Mouse (Mus musculus) liver, adult 2 months (tissue): ENCODE measurements around the gene Sh3gl2. TPM values are rescaled to one million over a fixed set of nuclear protein-coding genes. Genes with fewer than 3 reads are reported as not detected.

Experiments used
- DNase-seq: peaks from one replicate; pipeline ENCODE4 v3.0.0-alpha.2; 2011; ENCODE audit warnings: low read depth, low spot score; ENCODE audit errors: extremely low read depth
- H3K27ac ChIP-seq: fragments of 200-500 bp; replicated peaks from 2 replicates; pipeline ENCODE4 v1.5.1; 2012; ENCODE audit warnings: low read depth, mild to moderate bottlenecking, control low read depth, inconsistent platforms, low read length; ENCODE audit not compliant: insufficient read depth
- H3K27me3 ChIP-seq: fragments of 200-500 bp; 2 replicates; pipeline ENCODE4 v1.6.1; 2012; ENCODE audit warnings: mild to moderate bottlenecking, moderate library complexity, low read length, inconsistent platforms; ENCODE audit not compliant: control insufficient read depth, insufficient read depth
- H3K36me3 ChIP-seq: fragments of 200-500 bp; 2 replicates; pipeline ENCODE4 v1.6.1; 2012; ENCODE audit warnings: low read length, inconsistent platforms; ENCODE audit not compliant: control insufficient read depth, insufficient read depth
- H3K4me1 ChIP-seq: fragments of 200-500 bp; 2 replicates; pipeline ENCODE4 v1.6.1; 2011; ENCODE audit warnings: low read length; ENCODE audit not compliant: control insufficient read depth, insufficient read depth
- H3K4me3 ChIP-seq: fragments of 200-500 bp; 2 replicates; pipeline ENCODE4 v1.5.1; 2011; ENCODE audit warnings: low read depth, mild to moderate bottlenecking, control low read depth, low read length, moderate library complexity; ENCODE audit not compliant: insufficient read depth
- H3K79me2 ChIP-seq: fragments of 200-500 bp; 2 replicates; pipeline ENCODE4 v1.6.1; 2012; ENCODE audit warnings: inconsistent platforms, mild to moderate bottlenecking, low read length, moderate library complexity; ENCODE audit not compliant: control insufficient read depth, insufficient read depth
- H3K9ac ChIP-seq: fragments of 200-500 bp; 2 replicates; pipeline ENCODE4 v1.6.1; 2012; ENCODE audit warnings: low read depth, mild to moderate bottlenecking, control low read depth, inconsistent platforms, low read length
- CTCF ChIP-seq: fragments of 200-500 bp; IDR thresholded peaks from 2 replicates; pipeline ENCODE4 v1.5.1; 2011; ENCODE audit warnings: low read depth, low read length, control low read depth
- POLR2A ChIP-seq: fragments of 200-500 bp; IDR thresholded peaks from 2 replicates; pipeline ENCODE4 v1.6.1; 2011; ENCODE audit warnings: low read length, control low read depth; ENCODE audit not compliant: insufficient read depth; ENCODE audit errors: extremely low read depth
- WGBS: fragments of 180-500 bp; shearing (Covaris S2); methylation state at CpG from one replicate; pipeline ENCODE4 v1.1.7; 2018; 5-methylcytosine and 5-hydroxymethylcytosine counted together
- polyA plus RNA-seq: library from polyadenylated mRNA; depleted of rRNA; stranded (reverse); fragments of >200 nt; gene quantifications from 2 replicates; pipeline ENCODE4 v1.2.3, GENCODE M21; 2012
- total RNA-seq: library from RNA; depleted of rRNA; stranded (reverse); fragments of >200 nt; gene quantifications from 2 replicates; pipeline ENCODE4 v1.2.3, GENCODE M21; 2014

Sh3gl2 gene
- total and polyA plus RNA-seq, 2 experiments: 0.09 TPM; not detected in 1

DNA sequence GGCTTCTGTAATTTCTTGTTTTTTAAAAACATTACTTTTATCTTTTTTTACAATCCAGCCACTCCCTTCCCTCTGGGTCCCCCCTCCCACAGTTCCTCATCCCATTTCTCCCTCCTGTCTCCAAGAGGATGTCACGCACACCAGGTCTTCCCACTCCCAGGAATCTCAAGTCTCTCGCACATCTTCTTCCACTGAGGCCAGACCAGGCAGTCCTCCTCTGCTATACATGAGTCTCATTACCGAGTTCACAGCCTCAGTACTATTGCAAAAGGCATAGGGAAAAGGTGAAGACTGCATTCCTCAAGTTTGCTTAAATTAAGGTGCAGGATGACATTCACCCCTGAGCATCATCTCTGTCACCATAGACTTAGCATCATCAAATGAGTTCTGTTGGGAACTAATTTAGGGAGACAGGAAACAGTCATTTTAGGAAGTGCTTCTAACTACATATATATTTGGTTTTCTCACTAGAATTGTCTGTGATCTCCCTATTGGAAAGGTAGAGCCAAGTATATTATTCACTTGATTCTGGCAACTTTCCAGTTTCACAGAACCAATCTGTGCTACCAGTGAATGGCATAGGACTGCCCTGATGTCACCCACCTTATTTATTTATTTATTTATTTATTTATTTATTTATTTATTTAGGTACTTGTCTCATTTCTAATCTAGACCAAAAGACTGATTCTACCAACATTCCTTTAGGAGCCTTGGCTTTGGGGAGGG is 1.9 kb downstream of the Sh3gl2 start:
- no peaks in the 10 kb centered on the region for H3K36me3 ChIP-seq
- H3K27me3 ChIP-seq: peaks cover 11% of the 10 kb centered on the region
- no peak for DNase-seq
- TF ChIP-seq POLR2A: no peak
- no peak for TF ChIP-seq CTCF
- H3K9ac ChIP-seq: no peak overlapping the region
- WGBS: 67% methylated on average over 3 of the region's 3 CpGs
- H3K4me1 ChIP-seq: no peaks in the 10 kb centered on the region
- no peaks in the 10 kb centered on the region for H3K79me2 ChIP-seq
- no peak overlapping the region for H3K4me3 ChIP-seq
- H3K27ac ChIP-seq: no peak overlapping the region

DNA sequence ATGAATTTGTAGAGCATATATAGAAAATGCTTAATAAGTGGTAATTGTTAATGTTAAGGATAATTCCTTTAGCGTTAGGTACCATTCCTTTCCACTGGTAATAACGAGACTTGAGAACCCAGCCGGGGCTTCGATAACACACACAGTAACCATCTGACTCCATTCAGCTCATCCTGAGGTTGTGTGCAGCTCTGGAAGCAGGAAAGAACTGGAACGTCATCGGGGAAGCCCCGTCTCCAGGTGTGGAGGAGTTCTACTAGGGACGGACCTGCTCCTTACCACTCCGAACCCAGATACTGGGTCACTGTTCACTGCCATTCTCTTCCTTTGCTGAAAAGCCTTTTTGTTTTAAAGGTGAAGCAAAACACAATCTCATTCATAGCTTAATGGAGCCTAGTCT is 2.6 kb downstream of the Sh3gl2 start:
- H3K4me3 ChIP-seq: no peak overlapping the region
- no peak for DNase-seq
- no peak overlapping the region for H3K9ac ChIP-seq
- TF ChIP-seq POLR2A (no peak), CTCF (no peak)
- no peaks in the 10 kb centered on the region for H3K4me1 ChIP-seq
- H3K36me3 ChIP-seq: no peaks in the 10 kb centered on the region
- WGBS: 93% methylated on average over 9 of the region's 9 CpGs
- H3K27me3 ChIP-seq: peaks cover 11% of the 10 kb centered on the region
- H3K27ac ChIP-seq: no peak overlapping the region
- H3K79me2 ChIP-seq: no peaks in the 10 kb centered on the region

DNA sequence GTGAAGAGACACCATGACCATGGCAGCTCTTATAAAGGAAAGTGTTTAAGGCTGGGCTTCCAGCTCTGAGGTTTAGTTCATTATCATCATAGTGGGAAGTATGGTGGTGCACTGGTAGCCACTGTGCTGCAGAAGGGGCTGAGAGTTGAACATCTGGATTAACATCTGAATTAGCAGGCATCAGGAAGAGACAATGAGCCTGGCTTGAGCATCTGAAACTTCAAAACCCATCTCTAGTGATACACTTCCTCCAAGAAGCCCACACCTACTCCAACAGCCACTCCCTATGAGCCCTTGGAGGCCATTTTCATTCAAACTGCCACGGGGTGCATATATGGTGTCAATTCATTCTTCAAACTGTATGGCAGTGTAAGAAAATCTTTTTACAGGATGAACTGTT is 3.6 kb downstream of the Sh3gl2 start:
- H3K79me2 ChIP-seq: no peaks in the 10 kb centered on the region
- no peak overlapping the region for H3K4me3 ChIP-seq
- no peak overlapping the region for H3K9ac ChIP-seq
- H3K27ac ChIP-seq: no peak overlapping the region
- 75% methylated on average over 1 of the region's 1 CpGs for WGBS
- no peaks in the 10 kb centered on the region for H3K36me3 ChIP-seq
- DNase-seq: no peak
- H3K27me3 ChIP-seq: peaks cover 11% of the 10 kb centered on the region
- H3K4me1 ChIP-seq: no peaks in the 10 kb centered on the region
- TF ChIP-seq POLR2A (no peak), CTCF (no peak)

DNA sequence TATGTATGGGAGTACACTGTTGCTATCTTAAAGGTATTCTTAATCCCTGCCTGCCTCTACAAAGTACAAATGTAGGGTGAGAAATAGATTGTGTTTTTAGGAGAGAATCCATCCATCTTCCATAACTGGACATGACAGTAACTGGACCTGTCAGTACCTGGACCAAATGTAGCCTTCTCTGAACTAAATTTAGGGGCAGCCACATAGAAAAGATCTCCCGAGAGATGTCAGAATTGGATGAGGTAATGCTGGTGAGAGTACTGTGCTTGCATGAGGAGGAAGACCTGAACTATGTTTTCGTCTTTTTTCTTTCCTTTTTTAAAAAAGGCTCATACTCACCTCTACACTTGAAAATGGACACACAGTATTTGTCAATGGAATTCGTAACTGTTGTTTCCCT is 6.0 kb downstream of the Sh3gl2 start:
- H3K27me3 ChIP-seq: peaks cover under 1% of the 10 kb centered on the region; the same call in 1 of the 2 replicates
- H3K4me1 ChIP-seq: no peaks in the 10 kb centered on the region
- H3K79me2 ChIP-seq: no peaks in the 10 kb centered on the region
- WGBS: 72% methylated on average over 3 of the region's 3 CpGs
- no peak for TF ChIP-seq POLR2A
- TF ChIP-seq CTCF: no peak
- H3K36me3 ChIP-seq: no peaks in the 10 kb centered on the region
- H3K27ac ChIP-seq: no peak overlapping the region
- no peak overlapping the region for H3K4me3 ChIP-seq
- DNase-seq: no peak
- no peak overlapping the region for H3K9ac ChIP-seq

DNA sequence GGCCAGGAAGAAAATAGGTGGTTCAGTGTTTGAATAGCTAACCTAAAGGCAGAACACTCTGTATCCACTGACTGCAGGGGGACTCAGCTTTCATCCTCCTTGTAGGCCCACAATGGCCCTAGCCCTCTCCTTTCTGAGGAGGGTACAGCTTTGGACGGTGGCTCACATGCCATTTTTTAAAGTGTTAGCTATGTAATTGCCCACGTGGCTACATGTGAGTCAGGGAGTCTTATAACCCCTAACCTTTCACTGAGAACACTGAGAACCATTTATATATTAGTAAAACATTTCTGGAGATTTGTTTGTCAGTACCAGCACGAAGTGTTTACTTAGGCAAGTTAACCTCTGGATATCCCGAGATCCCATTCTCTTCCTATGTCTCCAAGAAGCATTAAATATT is 12.1 kb downstream of the Sh3gl2 start:
- Histone ChIP-seq H3K27ac (no peak overlapping the region), H3K79me2 (no peaks in the 10 kb centered on the region), H3K4me1 (no peaks in the 10 kb centered on the region), H3K4me3 (no peak overlapping the region), H3K9ac (no peak overlapping the region), H3K36me3 (no peaks in the 10 kb centered on the region), H3K27me3 (no peaks in the 10 kb centered on the region)
- no peak for DNase-seq
- WGBS: 48% methylated on average over 4 of the region's 4 CpGs
- no peak for TF ChIP-seq CTCF

DNA sequence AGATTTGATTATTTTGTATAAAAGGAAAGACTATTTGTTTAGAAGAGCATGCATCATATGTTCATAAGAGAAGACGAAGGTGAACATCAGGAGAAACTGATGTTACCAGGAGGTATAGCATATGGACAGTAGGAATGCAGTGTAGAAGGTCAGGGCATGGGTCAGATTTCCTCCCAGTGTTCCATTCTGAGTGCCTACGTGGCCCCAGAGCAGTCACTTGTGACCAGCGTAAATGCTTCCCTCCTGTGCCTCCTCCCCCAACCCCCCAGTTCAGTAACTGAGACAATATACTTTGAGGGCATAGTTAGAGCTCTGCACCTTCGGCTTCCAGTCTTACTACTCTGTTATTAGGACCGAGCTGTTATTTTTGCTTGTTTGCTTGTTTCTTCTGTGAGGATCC is 17.8 kb downstream of the Sh3gl2 start:
- TF ChIP-seq CTCF (no peak), POLR2A (no peak)
- H3K9ac ChIP-seq: no peak overlapping the region
- DNase-seq: no peak
- no peaks in the 10 kb centered on the region for H3K36me3 ChIP-seq
- no peak overlapping the region for H3K27ac ChIP-seq
- no peaks in the 10 kb centered on the region for H3K4me1 ChIP-seq
- no peak overlapping the region for H3K4me3 ChIP-seq
- no peaks in the 10 kb centered on the region for H3K79me2 ChIP-seq
- 76% methylated on average over 5 of the region's 5 CpGs for WGBS
- no peaks in the 10 kb centered on the region for H3K27me3 ChIP-seq
